Mouse (Mus musculus): ENCODE measurements at regions not wholly inside any gene's neighbourhood (a gene's known extent, or its start where the extent isn't known, plus 50 kb on each side); places are given as distances from the start of the nearest gene placed in this dataset.

- DNase-seq (ENCODE audit: low spot score): no peak
These were observed 154.6 kb upstream of the Mvb12b start for GRCm38 (mm10) chr2:34042336-34042735.

DNA sequence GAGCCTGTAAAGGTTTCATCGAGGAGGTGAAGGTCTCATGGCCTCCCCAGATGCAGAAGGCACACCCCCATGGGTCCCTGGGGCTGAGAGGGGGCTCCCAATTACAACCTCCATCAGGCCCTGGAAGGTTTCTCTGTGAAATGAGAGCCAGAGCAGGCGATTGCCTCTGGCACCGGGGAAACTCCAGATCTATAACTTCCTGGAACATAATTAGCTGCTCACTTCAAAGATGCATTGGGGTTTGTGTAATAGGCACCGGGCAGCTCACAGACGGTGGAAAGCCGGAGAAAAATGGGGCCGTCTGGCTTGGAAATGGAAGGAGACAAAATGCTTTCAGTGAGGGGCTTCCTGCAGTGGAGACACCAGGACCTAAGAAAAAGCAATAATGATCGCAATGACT is 151.2 kb upstream of the Mvb12b start:
- no peak for DNase-seq (ENCODE audit: low spot score)

DNA sequence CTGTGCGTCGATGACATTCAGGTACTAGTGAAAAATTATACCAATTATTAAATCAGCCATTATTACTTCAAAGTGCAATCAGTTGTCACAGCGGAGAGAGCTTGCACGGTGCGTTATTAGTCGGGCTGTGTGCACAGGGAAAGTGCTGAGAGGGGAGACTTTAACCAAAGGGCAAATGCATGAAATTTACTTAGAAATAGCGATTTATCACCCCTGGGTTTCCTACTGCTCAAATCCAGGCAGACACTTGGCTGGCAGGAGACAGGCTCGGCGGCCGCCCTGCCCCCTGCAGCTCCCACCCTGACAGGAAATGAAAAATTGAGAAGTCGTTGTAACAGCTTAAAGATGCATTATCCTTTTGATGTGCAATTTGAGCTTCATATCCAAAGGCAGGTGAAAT is 145.5 kb upstream of the Mvb12b start:
- DNase-seq (ENCODE audit: low spot score): no peak

- DNase-seq (ENCODE audit: low spot score): no peak
These were observed 143.7 kb upstream of the Mvb12b start for GRCm38 (mm10) chr2:34031421-34031820.

DNA sequence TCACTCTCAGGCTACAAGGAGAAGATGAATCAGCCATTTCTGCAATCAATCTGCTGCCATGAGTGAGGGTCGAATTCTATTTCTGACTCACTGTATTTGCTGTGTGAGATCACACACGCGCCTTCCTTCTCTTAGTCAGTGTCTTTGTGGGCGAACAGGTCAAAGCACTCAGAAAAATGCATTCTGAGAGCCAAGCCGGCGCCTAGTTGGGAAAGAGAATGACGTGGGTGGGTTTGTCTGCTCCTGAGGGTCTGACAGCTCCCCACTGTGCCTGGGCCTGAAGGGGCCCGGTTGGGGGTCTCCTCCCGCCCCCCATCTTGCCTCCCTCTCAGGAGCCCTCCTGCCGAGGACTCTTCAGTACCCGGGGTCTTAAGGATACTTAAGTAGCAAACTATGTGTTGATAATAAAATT is 143.3 kb upstream of the Mvb12b start:
- no peak for DNase-seq (ENCODE audit: low spot score)

DNA sequence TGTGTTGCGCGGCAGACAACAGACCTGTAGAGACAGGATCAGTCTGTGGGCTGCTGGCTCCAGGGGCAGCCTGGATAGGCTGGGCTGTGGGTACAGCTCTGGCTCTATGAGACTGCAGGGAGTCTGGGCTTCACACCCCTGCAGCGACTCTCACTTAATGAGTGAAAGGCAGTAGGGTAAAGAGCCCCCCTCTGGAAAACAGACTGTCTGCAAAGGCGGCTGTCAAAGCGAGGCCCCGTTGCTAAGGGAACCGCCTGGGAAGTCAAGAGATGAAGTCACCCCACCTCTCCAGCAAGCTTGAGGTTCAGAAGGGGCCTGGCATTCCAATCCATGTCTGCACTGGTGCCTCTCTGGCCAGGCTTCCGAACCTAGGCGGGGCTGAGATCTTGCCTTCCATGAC is 139.7 kb upstream of the Mvb12b start:
- no peak for DNase-seq (ENCODE audit: low spot score)

DNA sequence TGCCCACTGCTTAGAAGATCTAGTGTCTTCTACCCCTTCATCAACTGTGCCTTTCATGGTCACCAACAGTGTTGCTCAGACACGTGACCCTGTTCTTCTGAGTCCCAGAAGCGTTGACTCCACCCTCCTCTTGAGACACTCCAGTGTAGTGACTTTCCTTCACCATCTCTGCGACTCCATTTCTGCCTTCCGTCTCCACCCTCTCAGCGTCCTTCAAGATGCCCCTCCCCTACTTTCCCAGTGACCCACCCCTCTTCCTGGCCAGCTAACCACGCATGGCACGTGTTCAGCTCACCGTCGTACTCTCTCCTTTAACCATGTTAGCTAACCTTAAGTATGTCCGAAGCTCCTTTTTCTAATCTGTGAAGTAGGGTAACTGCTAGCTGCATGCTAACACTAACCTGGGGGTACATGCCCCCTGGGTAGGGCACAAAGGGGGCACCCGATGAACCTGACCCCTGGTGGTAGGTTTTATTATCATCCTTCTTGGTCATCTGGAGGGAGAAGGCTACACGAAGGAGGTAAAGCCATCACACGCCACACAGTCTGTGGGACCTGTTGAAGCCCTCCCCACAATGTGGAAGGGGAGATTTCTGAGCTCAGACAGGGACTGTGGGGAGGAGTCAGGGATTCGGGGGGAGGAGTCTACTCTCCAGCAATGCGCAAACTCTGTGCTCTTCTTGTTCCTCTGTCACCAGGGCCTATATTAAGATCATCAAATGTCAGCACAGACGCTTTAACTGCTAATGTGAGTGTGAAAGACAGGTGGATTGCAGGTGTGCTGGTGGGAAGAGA is 139.0 kb upstream of the Mvb12b start:
- no peak for DNase-seq (ENCODE audit: low spot score)

GRCm38 (mm10) chr2:34025715-34026360 is 138.1 kb upstream of the Mvb12b start:
- DNase-seq (ENCODE audit: low spot score): no peak

DNA sequence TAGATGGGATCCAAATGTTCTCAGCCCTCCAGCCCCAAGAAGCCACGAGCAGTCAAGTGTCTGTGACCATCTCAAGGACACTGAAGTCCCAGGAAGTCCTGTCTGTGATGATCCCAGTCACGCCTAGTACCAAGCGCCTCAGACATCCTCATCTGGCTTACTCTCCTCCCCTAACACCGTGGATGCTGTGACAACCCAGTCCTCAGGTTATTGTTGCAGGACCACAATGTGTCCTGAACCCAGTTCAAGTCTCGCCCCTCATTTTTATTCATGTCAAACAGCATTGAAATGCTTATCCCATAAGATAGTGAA is 129.4 kb upstream of the Mvb12b start:
- DNase-seq (ENCODE audit: low spot score): no peak

- no peak for DNase-seq (ENCODE audit: low spot score)
These were observed 128.8 kb upstream of the Mvb12b start for GRCm38 (mm10) chr2:34016350-34017141.

- DNase-seq (ENCODE audit: low spot score): no peak
These were observed 127.9 kb upstream of the Mvb12b start for GRCm38 (mm10) chr2:34015640-34015995.

- no peak for DNase-seq (ENCODE audit: low spot score)
These were observed 127.3 kb upstream of the Mvb12b start for GRCm38 (mm10) chr2:34014868-34015639.

DNA sequence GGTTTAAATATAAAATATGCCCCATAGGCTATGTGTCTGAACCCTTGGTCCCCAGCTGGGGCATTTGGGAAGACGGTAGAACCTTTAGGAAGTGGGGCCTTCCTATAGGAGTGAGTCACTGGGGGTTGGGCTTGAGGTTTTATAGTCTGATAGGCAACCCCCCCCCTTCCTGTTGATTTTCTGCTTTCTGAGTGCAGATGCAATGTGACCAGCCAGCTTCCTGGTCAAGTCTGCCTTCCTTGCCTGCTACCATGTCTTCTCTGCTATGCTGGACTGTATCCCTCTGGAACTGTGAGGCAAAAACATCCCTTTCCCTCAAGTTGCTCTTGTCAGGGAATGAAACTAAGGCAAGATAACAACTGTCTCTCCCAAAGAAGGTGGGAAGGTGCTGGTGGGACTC is 122.4 kb upstream of the Mvb12b start:
- no peak for DNase-seq (ENCODE audit: low spot score)

GRCm38 (mm10) chr2:34007916-34008315 is 120.2 kb upstream of the Mvb12b start:
- DNase-seq (ENCODE audit: low spot score): no peak

- DNase-seq (ENCODE audit: low spot score): no peak
These were observed 109.4 kb upstream of the Mvb12b start for GRCm38 (mm10) chr2:33997106-33997505.

GRCm38 (mm10) chr2:33996331-33996730 is 108.6 kb upstream of the Mvb12b start:
- no peak for DNase-seq (ENCODE audit: low spot score)

- no peak for DNase-seq (ENCODE audit: low spot score)
These were observed 103.6 kb upstream of the Mvb12b start for GRCm38 (mm10) chr2:33991299-33991698.

DNA sequence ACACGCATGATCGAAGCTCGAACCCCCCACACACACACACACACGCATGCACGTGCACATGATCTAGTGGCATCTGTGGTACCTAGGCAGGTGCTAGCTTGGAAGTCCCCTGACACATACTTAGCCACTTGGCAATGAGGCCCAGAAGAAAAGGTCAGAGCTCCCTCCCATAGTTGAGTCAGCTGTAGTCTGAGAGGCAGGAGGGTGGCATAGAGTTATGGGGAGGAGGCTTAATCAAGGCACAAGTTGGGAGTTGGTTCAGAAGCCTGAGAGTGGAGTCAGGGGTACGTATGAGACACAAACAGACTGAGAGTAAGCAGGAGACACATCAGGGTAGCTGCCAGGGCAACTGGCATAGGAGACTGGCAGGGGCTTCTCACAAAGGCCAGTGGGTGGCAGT is 103.0 kb upstream of the Mvb12b start:
- DNase-seq (ENCODE audit: low spot score): no peak

- DNase-seq (ENCODE audit: low spot score): no peak
These were observed 102.0 kb upstream of the Mvb12b start for GRCm38 (mm10) chr2:33989555-33990370.

DNA sequence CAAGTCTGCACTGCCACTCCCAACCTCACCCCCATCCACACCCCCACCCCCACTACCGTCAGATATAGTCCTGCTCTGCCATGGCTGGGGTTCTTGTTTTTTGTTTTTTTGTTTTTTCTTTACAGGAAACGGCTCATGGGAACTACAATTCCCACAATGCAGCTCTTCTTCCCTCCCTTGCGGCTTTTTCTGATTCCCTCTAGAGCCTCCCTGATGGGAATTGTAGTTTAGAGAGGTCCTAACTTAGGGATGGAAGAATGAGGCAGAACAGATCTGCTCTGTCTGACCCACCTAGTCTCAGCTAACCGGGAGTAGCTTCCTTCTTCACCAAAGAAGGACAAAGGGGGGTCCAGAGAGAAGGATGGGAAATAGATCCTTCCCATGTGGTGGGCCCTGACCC is 98.7 kb upstream of the Mvb12b start:
- peak; percentile 19 for DNase-seq (ENCODE audit: low spot score)

- no peak for DNase-seq (ENCODE audit: low spot score)
These were observed 97.6 kb upstream of the Mvb12b start for GRCm38 (mm10) chr2:33985316-33985715.
